Comparison of ENCODE assay signal across 9 mouse cellular contexts in genomic region chr6:58921623-58922022, GRCm38 (mm10). TPM values are rescaled to one million over a fixed set of nuclear protein-coding genes. Genes with fewer than 3 reads are reported as not detected.
DNase-seq lines count a peak whose midpoint lies in the region; ATAC-seq and TF ChIP-seq lines count a peak whose summit lies in the region.
"Had no signal": no experiment of that assay in that cellular context is flagged by ENCODE, and none has a peak within 500 bp of the region (broad histone marks: within the 10 kb centered on the region; RNA-seq: fewer than 3 reads in every experiment).

No protein-coding gene starts in this region.

- TF ChIP-seq POLR2A in CH12.LX (IDR thresholded peaks at IDR 0.05; ENCODE audit: low read depth, low read length) = no peak

- TF ChIP-seq RAD21 in CH12.LX (IDR thresholded peaks at IDR 0.05; ENCODE audit: low read depth, low read length) = peak; percentile 61

- peak; percentile 24 for DNase-seq in embryo, embryonic 10 days (ENCODE audit: low spot score)
- DNase-seq in embryo, embryonic 9.5 days (ENCODE audit: extremely low spot score) = no peak
- peak; percentile 68 for DNase-seq in kidney, postnatal 0 days (ENCODE audit: low spot score)
- no peak for DNase-seq in kidney, adult 8-10 months
- DNase-seq in CH12.LX (ENCODE audit: extremely low read depth) = peak; percentile 25
- DNase-seq in lung, postnatal 36 days = peak; percentile 38
- DNase-seq in thymus, postnatal 25 days = no peak
- DNase-seq in adrenal gland, postnatal 10 days = no peak

- H3K4me2 ChIP-seq in kidney, postnatal 0 days (ENCODE audit: low read length) = no peak overlapping the region
- no peak overlapping the region for H3K4me2 ChIP-seq in CH12.LX (ENCODE audit: insufficient read depth, low read depth, poor library complexity, severe bottlenecking)

- TF ChIP-seq CTCF in kidney, postnatal 0 days (IDR thresholded peaks at IDR 0.05; ENCODE audit: low read depth) = peak; percentile 69
- peak in 1 of 2 experiments; percentile 74; a peak in 2 of 4 replicates for TF ChIP-seq CTCF in CH12.LX (conservative IDR thresholded peaks at IDR 0.05 in 1 of 2, IDR thresholded peaks at IDR 0.05 in 1 of 2; ENCODE audit: low read depth in 2 of 2, low read length in 2 of 2)

- H3K4me3 ChIP-seq in kidney, postnatal 0 days (replicated peaks; ENCODE audit: low read depth, low read length) = no peak overlapping the region
- H3K4me3 ChIP-seq in CH12.LX (replicated peaks in 1 of 3; ENCODE audit: low read depth in 2 of 3, low read length in 2 of 3, poor library complexity in 1 of 3) = no peak overlapping the region
- H3K4me3 ChIP-seq: limb, embryonic 10.5 days had no signal

- no peak overlapping the region for H3K9ac ChIP-seq in kidney, postnatal 0 days (ENCODE audit: low read depth, low read length)
- no peak overlapping the region for H3K9ac ChIP-seq in CH12.LX (ENCODE audit: insufficient read depth, low read depth)

- no peaks in the 10 kb centered on the region for H3K9me3 ChIP-seq in kidney, postnatal 0 days (replicated peaks; ENCODE audit: low read length)
- H3K9me3 ChIP-seq in CH12.LX (replicated peaks; ENCODE audit: low read length) = no peaks in the 10 kb centered on the region
- H3K9me3 ChIP-seq: limb, embryonic 10.5 days had no signal

- no peak overlapping the region for H3K27ac ChIP-seq in kidney, postnatal 0 days
- no peak overlapping the region for H3K27ac ChIP-seq in CH12.LX (ENCODE audit: insufficient read depth, low read depth)
- H3K27ac ChIP-seq: limb, embryonic 10.5 days had no signal

- dilution Hi-C loops in CH12.LX (cut with MboI; ENCODE audit: extremely low pct_ligation_motif_present, extremely low pct_unique_long_range_greater_than_20kb, low sequenced_read_pairs) = no loop called here

- H3K27me3 ChIP-seq in kidney, postnatal 0 days (ENCODE audit: insufficient read depth, low read length) = no peaks in the 10 kb centered on the region
- no peaks in the 10 kb centered on the region for H3K27me3 ChIP-seq in CH12.LX (replicated peaks)

- TF ChIP-seq EP300 in CH12.LX (IDR thresholded peaks at IDR 0.05; ENCODE audit: low read length) = peak; percentile 17; the same call in 1 of the 2 replicates

- H3K4me1 ChIP-seq in kidney, postnatal 0 days (replicated peaks; ENCODE audit: insufficient read depth, low read length) = no peaks in the 10 kb centered on the region
- H3K4me1 ChIP-seq in CH12.LX (ENCODE audit: control insufficient read depth in 1 of 2, insufficient read depth in 2 of 2) = peaks cover 0 to 7% of the 10 kb centered on the region in 2 experiments; a peak in 1 of 4 replicates
- H3K4me1 ChIP-seq: limb, embryonic 10.5 days had no signal

- no peaks in the 10 kb centered on the region for H3K79me2 ChIP-seq in CH12.LX (replicated peaks; ENCODE audit: control insufficient read depth, extremely low read depth, insufficient read depth, poor library complexity, severe bottlenecking)

- WGBS in kidney, postnatal 0 days = 40% methylated on average over 3 of the region's 3 CpGs

- H3K36me3 ChIP-seq in kidney, postnatal 0 days (ENCODE audit: insufficient read depth, low read length) = no peaks in the 10 kb centered on the region
- peaks cover 4 to 32% of the 10 kb centered on the region in 2 experiments for H3K36me3 ChIP-seq in CH12.LX (replicated peaks in 1 of 2; ENCODE audit: control insufficient read depth in 1 of 2, insufficient read depth in 1 of 2, low read length in 1 of 2)
- H3K36me3 ChIP-seq: limb, embryonic 10.5 days had no signal

- ATAC-seq in kidney, postnatal 0 days (replicated peaks; ENCODE audit: low FRiP score, low read depth) = no peak

- in situ Hi-C loops in CH12.LX (cut with MboI; ENCODE audit: low pct_ligation_motif_present, low pct_unique_long_range_greater_than_20kb, low sequenced_read_pairs) = no loop called here

TF ChIP-seq in CH12.LX, 34 proteins besides CTCF, POLR2A, EP300 and RAD21:
- TF ChIP-seq MEF2A (IDR thresholded peaks at IDR 0.05; ENCODE audit: borderline replicate concordance, low read depth, low read length) (0 out of 2 replicates have a peak, but pooled peaks have one; percentile 19), TCF12 (IDR thresholded peaks at IDR 0.05; ENCODE audit: low read depth, low read length) (no peak), JUN (IDR thresholded peaks at IDR 0.05; ENCODE audit: insufficient read depth, low read depth, low read length) (0 out of 2 replicates have a peak, but pooled peaks have one; percentile 12), RCOR1 (conservative IDR thresholded peaks at IDR 0.05; ENCODE audit: low read depth, low read length) (no peak), ETS1 (conservative IDR thresholded peaks at IDR 0.05; ENCODE audit: low read depth, low read length) (no peak), ZC3H11A (IDR thresholded peaks at IDR 0.05; ENCODE audit: low read depth, low read length) (peak; percentile 6; the same call in 1 of the 2 replicates), USF1 (IDR thresholded peaks at IDR 0.05; ENCODE audit: low read depth, low read length) (no peak), JUND (conservative IDR thresholded peaks at IDR 0.05; ENCODE audit: low read depth, low read length) (0 out of 2 replicates have a peak, but pooled peaks have one; percentile 28), MYC (IDR thresholded peaks at IDR 0.05; ENCODE audit: low read depth, low read length) (peak; percentile 57; the same call in 1 of the 2 replicates), MXI1 (IDR thresholded peaks at IDR 0.05; ENCODE audit: low read depth, low read length) (0 out of 2 replicates have a peak, but pooled peaks have one; percentile 29), MAZ (IDR thresholded peaks at IDR 0.05; ENCODE audit: low read depth, low read length) (no peak), POLR2AphosphoS2 (IDR thresholded peaks at IDR 0.05; ENCODE audit: low read depth, low read length) (no peak), NRF1 (IDR thresholded peaks at IDR 0.05; ENCODE audit: low read depth, low read length) (peak; percentile 57), TBP (conservative IDR thresholded peaks at IDR 0.05; ENCODE audit: low read depth, low read length) (no peak), ZNF384 (IDR thresholded peaks at IDR 0.05; ENCODE audit: low read depth, low read length) (no peak), ZKSCAN1 (IDR thresholded peaks at IDR 0.05; ENCODE audit: borderline replicate concordance, low read depth, low read length) (no peak), MAX (IDR thresholded peaks at IDR 0.05; ENCODE audit: low read length) (peak; percentile 35), GABPA (IDR thresholded peaks at IDR 0.05; ENCODE audit: insufficient replicate concordance, low read depth, low read length) (no peak), SMC3 (IDR thresholded peaks at IDR 0.05; ENCODE audit: low read depth, low read length) (peak; percentile 69)

RNA-seq across cellular contexts. Expression of gene Nap1l5, which starts 14.7 kb away (rescaled TPM):
- polyA plus RNA-seq in kidney, postnatal 0 days (2015; fragmentation: Nextera tagmentation; extraction: Ambion mirVana) = 0.83 and 0.92 TPM in 2 replicates
- total RNA-seq in CH12.LX (2012; rRNA removed) (not detected in 2 replicates), CH12.LX (2014; rRNA removed) (not detected in 2 replicates)
- polyA plus RNA-seq in CH12.LX (2012; ENCODE audit: insufficient read length, low read depth) = not detected in 2 replicates
- 10 to 100 TPM; 31.5 to 34.2 TPM for total RNA-seq in adrenal gland, postnatal 10 days (2021)

Comparison
In these comparisons a context has a peak if more than half of its experiments do, and no peak if none do; other contexts are left out.
1. DNase-seq: peak in embryo, embryonic 10 days (single experiment), kidney, postnatal 0 days (single experiment), CH12.LX (single experiment) and lung, postnatal 36 days (single experiment); none in embryo, embryonic 9.5 days (single experiment), kidney, adult 8-10 months (0 of 2), thymus, postnatal 25 days (single experiment) and adrenal gland, postnatal 10 days (single experiment).
2. RNA of gene Nap1l5, which starts 14.7 kb away (total RNA-seq): 31.5 to 34.2 TPM in adrenal gland, postnatal 10 days; not detected in CH12.LX; every median in the first group is over 10 times any median in the second.